ENCODE assay signal across 13 mouse cellular contexts in genomic region chr16:12234289-12234688, GRCm38 (mm10).
DNase-seq lines count a peak whose midpoint lies in the region; ATAC-seq and TF ChIP-seq lines count a peak whose summit lies in the region.
"Had no signal": no experiment of that assay in that cellular context is flagged by ENCODE, and none has a peak within 500 bp of the region (broad histone marks: within the 10 kb centered on the region; RNA-seq: fewer than 3 reads in every experiment).

No protein-coding gene starts in this region.

- H3K27me3 ChIP-seq in lung, embryonic 16.5 days (ENCODE audit: control insufficient read depth, insufficient read depth, low read depth, low read length): no peaks in the 10 kb centered on the region
- no peaks in the 10 kb centered on the region for H3K27me3 ChIP-seq in kidney, postnatal 0 days (ENCODE audit: insufficient read depth, low read length)
- H3K27me3 ChIP-seq: limb, embryonic 15.5 days had no signal

- WGBS in lung, embryonic 16.5 days: 51% methylated on average over 2 of the region's 2 CpGs
- 40% methylated on average over 2 of the region's 2 CpGs for WGBS in kidney, postnatal 0 days

- DNase-seq in adrenal gland, adult 8-10 months: peak; percentile 8
- DNase-seq in adrenal gland, postnatal 4 days (ENCODE audit: low spot score in 2 of 2): no peak
- no peak for DNase-seq in lung, postnatal 14 days
- peak; percentile 58 for DNase-seq in kidney, postnatal 0 days (ENCODE audit: low spot score)
- no peak for DNase-seq in gastrocnemius, postnatal 36 days
- DNase-seq in layer of hippocampus, postnatal 36 days: no peak
- DNase-seq: cerebellum, adult 2 months; gastrocnemius, postnatal 25 days had no signal

- no peak overlapping the region for H3K4me3 ChIP-seq in lung, embryonic 16.5 days (ENCODE audit: low read length)
- no peak overlapping the region for H3K4me3 ChIP-seq in kidney, postnatal 0 days (replicated peaks; ENCODE audit: low read depth, low read length)
- H3K4me3 ChIP-seq: left cerebral cortex, adult 2 months; limb, embryonic 15.5 days had no signal

- H3K36me3 ChIP-seq in lung, embryonic 16.5 days (ENCODE audit: control insufficient read depth, insufficient read depth, low read length): no peaks in the 10 kb centered on the region
- H3K36me3 ChIP-seq in kidney, postnatal 0 days (ENCODE audit: insufficient read depth, low read length): no peaks in the 10 kb centered on the region
- H3K36me3 ChIP-seq: limb, embryonic 15.5 days had no signal

- H3K9me3 ChIP-seq in lung, embryonic 16.5 days (ENCODE audit: control insufficient read depth, low read length): no peaks in the 10 kb centered on the region
- H3K9me3 ChIP-seq in kidney, postnatal 0 days (replicated peaks; ENCODE audit: low read length): no peaks in the 10 kb centered on the region
- H3K9me3 ChIP-seq: limb, embryonic 15.5 days had no signal

- 0 out of 2 replicates have a peak, but pooled peaks cover 4% of the 10 kb centered on the region for H3K4me1 ChIP-seq in lung, embryonic 16.5 days (replicated peaks; ENCODE audit: control insufficient read depth, insufficient read depth, low read length)
- no peaks in the 10 kb centered on the region for H3K4me1 ChIP-seq in kidney, postnatal 0 days (replicated peaks; ENCODE audit: insufficient read depth, low read length)
- H3K4me1 ChIP-seq: limb, embryonic 15.5 days had no signal

- no peak overlapping the region for H3K9ac ChIP-seq in lung, embryonic 16.5 days (ENCODE audit: low read length)
- no peak overlapping the region for H3K9ac ChIP-seq in kidney, postnatal 0 days (ENCODE audit: low read depth, low read length)
- H3K9ac ChIP-seq: limb, embryonic 15.5 days had no signal

- TF ChIP-seq CTCF in kidney, postnatal 0 days (IDR thresholded peaks at IDR 0.05; ENCODE audit: low read depth): no peak; the same call in 1 of the 2 replicates

- intact Hi-C loops in gastrocnemius, postnatal 36 days (cut with DNase I): no loop called here

- no peak overlapping the region for H3K4me2 ChIP-seq in lung, embryonic 16.5 days (ENCODE audit: low read depth, low read length)
- H3K4me2 ChIP-seq in kidney, postnatal 0 days (ENCODE audit: low read length): no peak overlapping the region
- H3K4me2 ChIP-seq: limb, embryonic 15.5 days had no signal

- ATAC-seq in lung, embryonic 16.5 days (ENCODE audit: low read depth): peak; percentile 84
- ATAC-seq in kidney, postnatal 0 days (replicated peaks; ENCODE audit: low FRiP score, low read depth): no peak
- ATAC-seq in granulocyte monocyte progenitor cell, adult 5-6 weeks (replicated peaks; ENCODE audit: poor library complexity, severe bottlenecking): no peak
- ATAC-seq: activated CD4-positive, CD25-positive, alpha-beta regulatory T cell, adult 4 months had no signal

- no peak overlapping the region for H3K27ac ChIP-seq in lung, embryonic 16.5 days (ENCODE audit: low read length)
- H3K27ac ChIP-seq in kidney, postnatal 0 days: no peak overlapping the region
- H3K27ac ChIP-seq: left cerebral cortex, adult 2 months; limb, embryonic 15.5 days had no signal

Comparison
In these comparisons a context has a peak if more than half of its experiments do, and no peak if none do; other contexts are left out.
1. DNase-seq: peak in adrenal gland, adult 8-10 months (single experiment) and kidney, postnatal 0 days (single experiment); none in adrenal gland, postnatal 4 days (0 of 2), lung, postnatal 14 days (single experiment), gastrocnemius, postnatal 36 days (0 of 2) and layer of hippocampus, postnatal 36 days (0 of 2).